Mouse (Mus musculus): ENCODE results near the gene Macrod1. TPM values are rescaled to one million over a fixed set of nuclear protein-coding genes. Genes with fewer than 3 reads are reported as not detected.
"Not testable (repeated sequence)": the region's sequence is repeated elsewhere in the genome, so short reads cannot be mapped to it uniquely, and the experiment has no call there.

Macrod1 gene
- polyA plus RNA-seq, 1 experiment from 2014 or later = 4.4 TPM

DNA sequence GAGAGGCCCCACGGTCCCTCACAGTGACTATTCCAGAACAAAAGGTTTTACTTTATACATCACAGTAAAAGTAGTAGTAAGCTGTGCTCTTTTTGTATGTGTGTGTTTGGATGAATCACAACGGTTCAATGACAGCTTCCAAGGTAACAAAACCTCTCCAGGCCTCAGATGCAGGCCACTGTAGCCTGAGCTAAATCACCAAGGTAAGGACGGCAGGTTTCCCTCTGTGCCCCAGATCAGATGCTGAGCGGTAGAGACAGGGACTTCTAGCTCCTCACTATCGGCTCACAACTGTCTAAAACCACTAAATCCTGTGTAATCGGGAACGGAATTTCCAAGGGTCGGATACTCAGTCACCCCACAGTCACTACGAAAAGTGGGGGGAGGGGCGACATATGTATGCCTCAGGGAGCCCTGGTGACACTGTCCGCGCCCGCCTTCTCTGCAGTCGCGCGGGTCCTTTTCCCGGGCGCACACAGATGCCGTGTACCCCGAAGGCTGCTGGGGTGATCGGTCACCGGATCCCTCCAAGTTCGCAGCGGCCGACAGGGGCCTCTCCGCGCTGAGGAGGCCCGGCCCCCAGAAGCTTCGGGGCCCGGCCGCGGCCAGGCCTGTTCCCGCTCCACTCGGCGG is 17.4 kb upstream of the Macrod1 start:
- WGBS = 2% methylated on average over 35 of the region's 35 CpGs
- H3K4me1 ChIP-seq = peaks cover 16% of the 10 kb centered on the region
- no peaks in the 10 kb centered on the region for H3K27me3 ChIP-seq (ENCODE audit: low read depth, poor library complexity, severe bottlenecking)
- peak overlapping the region; percentile 77 for H3K4me3 ChIP-seq
- no peaks in the 10 kb centered on the region for H3K9me3 ChIP-seq (replicated peaks)
- H3K27ac ChIP-seq = peak overlapping the region; percentile 94
- H3K36me3 ChIP-seq = peaks cover 44% of the 10 kb centered on the region
- DNase-seq (ENCODE audit: low spot score) = peak; percentile 73

GRCm38 (mm10) chr19:7039841-7040636 is 16.6 kb upstream of the Macrod1 start, which contains the start of gene Stip1:
Gene Stip1 (minus strand): TSS chr19:7039967.
- Histone ChIP-seq H3K36me3 (peaks cover 36% of the 10 kb centered on the region), H3K27ac (peak within 1 kb of the TSS; percentile 94), H3K4me1 (peaks cover 16% of the 10 kb centered on the region), H3K4me3 (peak within 1 kb of the TSS; percentile 77), H3K9me3 (replicated peaks) (no peaks in the 10 kb centered on the region), H3K27me3 (ENCODE audit: low read depth, poor library complexity, severe bottlenecking) (no peaks in the 10 kb centered on the region)
- under 1% methylated on average over 49 of the region's 49 CpGs for WGBS
- peak; percentile 96 for DNase-seq (ENCODE audit: low spot score)

DNA sequence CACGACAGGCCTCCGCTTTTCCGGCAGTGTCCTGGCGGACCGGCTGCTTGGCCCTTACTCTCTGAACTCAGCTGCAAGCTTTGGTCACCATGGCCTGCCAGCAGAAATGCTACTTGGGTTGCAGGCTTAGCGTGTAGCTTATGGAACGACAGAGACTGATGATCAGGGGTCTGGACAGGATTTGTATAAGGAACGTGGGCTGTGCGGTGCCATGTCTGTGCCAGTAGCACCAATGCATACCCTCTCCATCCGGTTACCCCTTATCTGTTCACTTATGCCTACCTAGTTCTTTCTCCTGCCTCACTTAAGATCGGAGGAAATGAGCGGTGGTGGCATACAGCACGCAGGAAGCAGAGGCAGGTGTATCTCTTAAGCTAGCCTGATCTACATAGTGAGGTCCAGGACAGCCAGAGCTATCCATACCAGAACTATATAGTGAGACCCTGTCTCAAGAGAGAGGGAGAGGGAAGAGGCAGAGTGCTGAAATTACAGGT is 15.9 kb upstream of the Macrod1 start:
- no peaks in the 10 kb centered on the region for H3K9me3 ChIP-seq (replicated peaks)
- peaks cover 30% of the 10 kb centered on the region for H3K36me3 ChIP-seq
- no peak for DNase-seq (ENCODE audit: low spot score)
- 29% methylated on average over 13 of the region's 13 CpGs for WGBS
- H3K4me3 ChIP-seq = peak overlapping the region; percentile 77
- H3K27ac ChIP-seq = peak overlapping the region; percentile 89
- no peaks in the 10 kb centered on the region for H3K27me3 ChIP-seq (ENCODE audit: low read depth, poor library complexity, severe bottlenecking)
- peaks cover 16% of the 10 kb centered on the region for H3K4me1 ChIP-seq

DNA sequence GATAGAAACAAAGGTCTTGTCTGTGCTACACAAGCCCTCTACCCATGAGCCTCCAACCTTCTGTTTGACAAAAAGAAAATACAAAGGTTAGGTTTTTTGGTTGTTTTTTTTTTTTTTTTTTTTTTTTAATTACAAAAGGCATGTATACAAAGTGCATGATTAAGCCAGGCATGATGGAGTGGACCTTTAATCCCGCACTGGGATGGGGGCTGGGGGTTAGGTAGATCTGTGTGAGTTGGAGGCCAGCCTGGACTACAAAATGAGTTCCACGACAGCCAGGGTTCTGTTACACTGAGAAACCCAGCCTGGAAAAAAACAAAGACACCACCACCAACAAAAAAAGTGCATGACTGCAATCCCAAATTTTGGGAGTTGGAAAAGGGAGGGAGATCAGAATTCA is 15.4 kb upstream of the Macrod1 start:
- Histone ChIP-seq H3K27me3 (ENCODE audit: low read depth, poor library complexity, severe bottlenecking) (no peaks in the 10 kb centered on the region), H3K36me3 (peaks cover 25% of the 10 kb centered on the region), H3K9me3 (replicated peaks) (no peaks in the 10 kb centered on the region), H3K4me3 (peak overlapping the region; percentile 77; the same call in 1 of the 2 replicates), H3K27ac (peak overlapping the region; percentile 89), H3K4me1 (peaks cover 16% of the 10 kb centered on the region)
- DNase-seq (ENCODE audit: low spot score) = no peak
- WGBS = 87% methylated on average over 2 of the region's 2 CpGs

DNA sequence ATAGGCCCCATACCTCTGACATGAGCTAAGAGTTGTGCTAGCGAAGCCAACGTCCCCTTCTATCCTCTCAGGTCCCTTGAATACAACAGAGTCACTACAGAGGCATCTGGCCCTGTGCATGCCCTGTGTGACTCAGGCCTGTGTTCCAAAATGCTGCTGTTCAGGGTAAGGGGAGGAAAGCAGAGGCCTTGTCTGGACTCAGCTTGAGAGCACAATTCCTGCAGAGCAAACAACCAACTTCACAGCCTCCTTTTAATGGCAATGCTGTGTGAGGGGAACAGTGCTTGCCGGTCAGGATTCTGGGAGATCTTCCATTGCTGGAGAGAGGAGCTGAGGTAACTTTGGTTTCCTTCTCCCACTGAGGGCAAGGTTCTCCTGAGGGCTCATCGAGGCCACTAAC is 12.3 kb upstream of the Macrod1 start:
- Histone ChIP-seq H3K36me3 (no peaks in the 10 kb centered on the region), H3K4me3 (no peak overlapping the region), H3K9me3 (replicated peaks) (no peaks in the 10 kb centered on the region), H3K4me1 (peaks cover 6% of the 10 kb centered on the region), H3K27me3 (ENCODE audit: low read depth, poor library complexity, severe bottlenecking) (no peaks in the 10 kb centered on the region), H3K27ac (no peak overlapping the region)
- no peak for DNase-seq (ENCODE audit: low spot score)
- WGBS = 64% methylated on average over 4 of the region's 4 CpGs

DNA sequence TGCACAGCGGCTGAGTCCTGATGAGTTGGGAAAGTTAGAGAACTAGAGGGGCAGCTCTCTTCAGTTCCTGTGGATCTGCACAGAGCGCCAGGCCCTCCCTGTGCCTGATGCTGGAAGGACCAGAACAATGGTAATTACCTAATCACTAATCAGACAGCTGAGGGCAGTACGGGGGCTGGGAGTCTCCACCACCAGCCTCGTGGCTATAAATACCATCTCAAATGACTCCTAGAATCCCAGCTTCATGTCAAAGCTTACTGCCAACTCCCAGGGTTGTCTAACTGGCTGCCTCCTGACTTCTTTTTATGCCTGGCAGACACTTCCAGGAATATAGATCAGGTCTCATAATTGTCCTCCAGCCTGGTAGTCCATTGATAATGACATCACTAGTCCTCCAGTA is 11.9 kb upstream of the Macrod1 start:
- no peaks in the 10 kb centered on the region for H3K36me3 ChIP-seq
- no peak for DNase-seq (ENCODE audit: low spot score)
- H3K27ac ChIP-seq = no peak overlapping the region
- WGBS = 36% methylated on average over 4 of the region's 4 CpGs
- H3K9me3 ChIP-seq (replicated peaks) = no peaks in the 10 kb centered on the region
- H3K4me3 ChIP-seq = no peak overlapping the region
- H3K4me1 ChIP-seq = peaks cover 6% of the 10 kb centered on the region
- no peaks in the 10 kb centered on the region for H3K27me3 ChIP-seq (ENCODE audit: low read depth, poor library complexity, severe bottlenecking)

GRCm38 (mm10) chr19:7053382-7053781 is 3.2 kb upstream of the Macrod1 start:
- peaks cover 23% of the 10 kb centered on the region for H3K4me1 ChIP-seq
- H3K9me3 ChIP-seq (replicated peaks); H3K27ac ChIP-seq; H3K36me3 ChIP-seq; H3K4me3 ChIP-seq; DNase-seq (ENCODE audit: low spot score): not testable (repeated sequence)
- peaks cover 31% of the 10 kb centered on the region for H3K27me3 ChIP-seq (ENCODE audit: low read depth, poor library complexity, severe bottlenecking)
- 93% methylated on average over 4 of the region's 4 CpGs for WGBS

DNA sequence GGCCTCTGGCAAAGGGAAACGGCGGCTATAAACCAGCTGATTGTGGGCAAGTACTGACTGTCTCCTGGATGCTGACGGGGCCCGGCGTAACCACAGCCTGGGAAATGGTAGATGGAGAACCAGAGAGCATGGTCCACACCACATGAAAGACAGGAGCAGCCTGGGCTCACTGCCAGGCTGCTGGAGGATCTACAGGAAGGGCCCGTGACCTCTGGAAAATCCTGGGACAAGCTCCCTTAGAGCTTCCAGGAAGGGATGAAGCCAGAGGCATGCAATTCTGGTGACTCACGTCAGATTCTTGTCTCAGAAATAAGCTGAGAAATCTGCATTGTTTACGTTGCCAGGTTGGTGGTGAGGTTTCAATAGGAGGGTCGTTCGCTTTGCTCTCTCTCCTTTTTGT is 1.8 kb upstream of the Macrod1 start:
- Histone ChIP-seq H3K36me3 (no peaks in the 10 kb centered on the region), H3K4me1 (peaks cover 26% of the 10 kb centered on the region), H3K27me3 (ENCODE audit: low read depth, poor library complexity, severe bottlenecking) (peaks cover 45% of the 10 kb centered on the region), H3K9me3 (replicated peaks) (no peaks in the 10 kb centered on the region), H3K27ac (no peak overlapping the region), H3K4me3 (no peak overlapping the region)
- no peak for DNase-seq (ENCODE audit: low spot score)
- WGBS = 62% methylated on average over 10 of the region's 10 CpGs

DNA sequence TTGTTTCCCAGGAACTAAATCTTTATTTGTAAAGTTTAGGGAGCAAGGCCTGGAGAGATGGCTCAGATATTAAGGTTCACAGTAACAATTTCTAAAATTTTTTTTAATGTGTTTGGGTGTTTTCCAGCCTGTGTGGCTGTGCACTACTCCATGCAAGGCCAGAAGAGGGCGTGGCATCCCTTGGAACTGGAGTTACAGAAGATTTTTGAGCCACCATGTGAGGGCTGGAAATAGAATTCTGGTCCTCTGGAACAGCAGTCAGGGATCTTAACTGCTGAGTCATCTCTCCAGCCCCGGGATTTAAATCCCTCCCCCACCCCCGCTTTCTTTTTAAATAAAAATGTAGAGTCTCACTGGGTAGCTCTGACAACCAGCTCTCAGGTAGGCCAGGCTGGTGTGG is 1.4 kb upstream of the Macrod1 start:
- peaks cover 49% of the 10 kb centered on the region for H3K27me3 ChIP-seq (ENCODE audit: low read depth, poor library complexity, severe bottlenecking)
- no peak overlapping the region for H3K27ac ChIP-seq
- no peak overlapping the region for H3K4me3 ChIP-seq
- H3K9me3 ChIP-seq (replicated peaks) = no peaks in the 10 kb centered on the region
- 46% methylated on average over 3 of the region's 3 CpGs for WGBS
- DNase-seq (ENCODE audit: low spot score) = no peak
- no peaks in the 10 kb centered on the region for H3K36me3 ChIP-seq
- H3K4me1 ChIP-seq = peaks cover 26% of the 10 kb centered on the region

GRCm38 (mm10) chr19:7057126-7057721 is 614 bp downstream of the Macrod1 start:
- Histone ChIP-seq H3K27me3 (ENCODE audit: low read depth, poor library complexity, severe bottlenecking) (peaks cover 66% of the 10 kb centered on the region), H3K9me3 (replicated peaks) (no peaks in the 10 kb centered on the region), H3K4me3 (peak overlapping the region; percentile 76), H3K4me1 (peaks cover 26% of the 10 kb centered on the region), H3K27ac (peak overlapping the region; percentile 81), H3K36me3 (no peaks in the 10 kb centered on the region)
- no peak for DNase-seq (ENCODE audit: low spot score)
- WGBS = 4% methylated on average over 16 of the region's 16 CpGs

DNA sequence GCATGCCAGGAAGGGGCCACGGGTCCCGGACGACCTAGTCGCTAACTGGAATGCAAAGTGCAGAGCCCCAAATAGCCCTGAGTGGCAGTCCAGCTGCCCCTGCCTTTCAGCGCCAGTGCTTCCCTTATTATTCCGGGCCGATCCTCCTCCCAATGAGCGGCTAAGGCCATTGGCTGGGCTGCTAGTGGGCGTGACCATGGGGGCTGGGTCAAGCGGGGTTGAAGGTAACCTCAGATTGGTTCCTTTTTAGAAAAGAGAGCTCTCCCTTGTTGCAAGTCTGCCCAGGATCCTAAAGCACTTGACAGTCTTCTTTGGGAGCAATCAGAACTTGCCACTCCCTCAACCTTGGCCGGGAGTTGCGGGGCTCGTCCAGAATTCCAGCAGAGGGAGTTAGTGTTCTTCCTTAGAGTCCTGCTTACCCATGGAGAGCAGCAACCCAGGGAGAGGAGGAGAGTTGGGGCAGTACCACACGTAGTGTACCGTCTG is 1.2 kb downstream of the Macrod1 start:
- Histone ChIP-seq H3K27ac (peak overlapping the region; percentile 81; the same call in 1 of the 2 replicates), H3K27me3 (ENCODE audit: low read depth, poor library complexity, severe bottlenecking) (peaks cover 68% of the 10 kb centered on the region)
- WGBS = 0% methylated on average over 15 of the region's 15 CpGs

DNA sequence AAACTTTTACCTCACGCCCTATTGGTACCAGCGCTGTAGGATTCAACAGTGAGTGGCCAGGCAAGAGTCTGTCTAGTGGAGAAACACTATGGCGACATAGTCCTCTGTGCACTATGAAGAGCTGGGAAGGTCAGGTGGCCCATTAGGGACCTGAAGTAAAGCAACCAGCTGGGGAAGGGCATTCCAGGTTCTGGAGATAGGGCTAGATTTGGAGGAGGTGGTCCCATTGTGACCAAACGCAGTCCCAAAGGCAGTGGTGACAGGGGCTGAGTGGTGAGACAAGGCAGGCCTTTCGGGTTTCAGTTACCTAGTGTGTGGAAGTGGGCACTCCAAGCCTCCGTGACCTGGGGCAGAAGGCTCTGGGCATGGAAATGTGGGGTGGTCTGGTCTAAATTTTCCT is 1.9 kb downstream of the Macrod1 start:
- Histone ChIP-seq H3K9me3 (replicated peaks) (no peaks in the 10 kb centered on the region), H3K36me3 (no peaks in the 10 kb centered on the region), H3K4me1 (peaks cover 26% of the 10 kb centered on the region), H3K4me3 (peak overlapping the region; percentile 76), H3K27me3 (ENCODE audit: low read depth, poor library complexity, severe bottlenecking) (peaks cover 75% of the 10 kb centered on the region), H3K27ac (no peak overlapping the region)
- WGBS = 56% methylated on average over 6 of the region's 6 CpGs
- no peak for DNase-seq (ENCODE audit: low spot score)

More for the DNA sequence above, 1.2 kb downstream of the Macrod1 start:
- peak; percentile 88 for DNase-seq (ENCODE audit: low spot score)
- H3K9me3 ChIP-seq (replicated peaks) = no peaks in the 10 kb centered on the region
- no peaks in the 10 kb centered on the region for H3K36me3 ChIP-seq
- peak overlapping the region; percentile 76 for H3K4me3 ChIP-seq
- H3K4me1 ChIP-seq = peaks cover 26% of the 10 kb centered on the region

GRCm38 (mm10) chr19:7062110-7062509 is 5.5 kb downstream of the Macrod1 start:
- no peak for DNase-seq (ENCODE audit: low spot score)
- Histone ChIP-seq H3K9me3 (replicated peaks) (no peaks in the 10 kb centered on the region), H3K27ac (no peak overlapping the region), H3K4me1 (peaks cover 32% of the 10 kb centered on the region), H3K27me3 (ENCODE audit: low read depth, poor library complexity, severe bottlenecking) (peaks cover 76% of the 10 kb centered on the region), H3K36me3 (no peaks in the 10 kb centered on the region; the same call in 1 of the 2 replicates), H3K4me3 (no peak overlapping the region)
- 87% methylated on average over 5 of the region's 5 CpGs for WGBS
